Mouse (Mus musculus) granulocyte monocyte progenitor cell, adult 5-6 weeks (primary cell): ENCODE results near the gene Lhpp. TPM values are rescaled to one million over a fixed set of nuclear protein-coding genes. Genes with fewer than 3 reads are reported as not detected.

Source experiments
- ATAC-seq: replicated peaks from 2 replicates; pipeline ENCODE4 v1.8.0; 2016; ENCODE audit warnings: mild to moderate bottlenecking, moderate TSS enrichment, inconsistent platforms; ENCODE audit not compliant: poor library complexity, severe bottlenecking
- total RNA-seq, 2 experiments: library from RNA; stranded (forward) in 1 of 2; stranded (reverse) in 1 of 2; fragments of 200-712, 200-1000 nt in 1 of 2; fragments of >200 nt in 1 of 2; fragmentation: Nextera tagmentation in 1 of 2; gene quantifications; 2 replicates each; pipeline ENCODE4 v1.2.3; 2014 to 2017

Gene Lhpp
- total RNA-seq, 2 experiments from 2014 or later, result 7.3 to 11.5 TPM

DNA sequence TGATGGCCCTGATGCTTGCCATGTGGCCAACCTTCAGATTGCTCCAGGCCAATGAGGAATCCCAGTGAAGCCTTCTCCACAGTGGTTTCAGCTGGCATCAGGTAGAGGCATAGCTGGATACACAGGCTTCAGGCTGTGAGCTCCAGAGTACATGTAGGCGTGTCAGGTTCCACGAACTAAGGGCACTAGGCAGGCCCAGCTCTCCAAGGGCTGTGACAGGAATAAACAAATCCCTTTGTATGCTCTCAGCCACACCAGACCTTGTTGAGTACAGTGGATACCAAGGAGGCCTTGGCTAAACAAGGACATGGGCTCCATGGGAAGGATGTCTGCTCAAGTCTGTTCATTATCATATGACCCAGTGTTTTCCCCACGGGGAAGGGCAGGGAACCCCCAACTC is 91.0 kb downstream of the Lhpp start:
- ATAC-seq, result no peak

- no peak for ATAC-seq
Observed at GRCm38 (mm10) chr7:132702024-132702423, 91.6 kb downstream of the Lhpp start.

DNA sequence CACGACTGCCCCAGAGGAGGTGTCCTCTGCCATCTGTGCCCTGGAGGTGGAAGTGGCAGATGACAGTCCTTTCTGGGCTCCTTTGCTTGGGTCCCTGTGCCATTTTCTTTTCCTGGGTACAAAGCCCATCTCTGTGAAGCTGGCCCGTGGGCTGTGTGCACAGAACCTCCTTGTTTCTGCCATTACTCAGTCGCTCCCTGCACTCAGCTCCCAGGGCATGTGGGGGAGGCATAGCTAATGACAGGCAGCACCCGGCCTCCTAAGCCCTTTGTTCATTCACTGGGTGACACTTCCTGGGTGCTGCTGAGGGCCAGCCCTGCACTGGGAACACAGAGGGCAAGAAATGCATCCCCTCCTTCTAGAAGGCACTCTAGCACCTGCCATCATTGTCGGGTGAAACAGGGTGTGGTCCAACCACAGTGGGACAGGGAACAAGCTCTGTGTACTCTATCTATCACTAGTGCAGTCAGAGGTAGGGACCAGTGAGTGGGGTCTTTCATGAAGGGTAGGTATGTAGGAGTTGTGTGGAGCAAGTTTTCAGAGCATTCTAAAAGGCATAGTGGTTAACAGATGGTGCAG is 92.1 kb downstream of the Lhpp start:
- ATAC-seq, result no peak

DNA sequence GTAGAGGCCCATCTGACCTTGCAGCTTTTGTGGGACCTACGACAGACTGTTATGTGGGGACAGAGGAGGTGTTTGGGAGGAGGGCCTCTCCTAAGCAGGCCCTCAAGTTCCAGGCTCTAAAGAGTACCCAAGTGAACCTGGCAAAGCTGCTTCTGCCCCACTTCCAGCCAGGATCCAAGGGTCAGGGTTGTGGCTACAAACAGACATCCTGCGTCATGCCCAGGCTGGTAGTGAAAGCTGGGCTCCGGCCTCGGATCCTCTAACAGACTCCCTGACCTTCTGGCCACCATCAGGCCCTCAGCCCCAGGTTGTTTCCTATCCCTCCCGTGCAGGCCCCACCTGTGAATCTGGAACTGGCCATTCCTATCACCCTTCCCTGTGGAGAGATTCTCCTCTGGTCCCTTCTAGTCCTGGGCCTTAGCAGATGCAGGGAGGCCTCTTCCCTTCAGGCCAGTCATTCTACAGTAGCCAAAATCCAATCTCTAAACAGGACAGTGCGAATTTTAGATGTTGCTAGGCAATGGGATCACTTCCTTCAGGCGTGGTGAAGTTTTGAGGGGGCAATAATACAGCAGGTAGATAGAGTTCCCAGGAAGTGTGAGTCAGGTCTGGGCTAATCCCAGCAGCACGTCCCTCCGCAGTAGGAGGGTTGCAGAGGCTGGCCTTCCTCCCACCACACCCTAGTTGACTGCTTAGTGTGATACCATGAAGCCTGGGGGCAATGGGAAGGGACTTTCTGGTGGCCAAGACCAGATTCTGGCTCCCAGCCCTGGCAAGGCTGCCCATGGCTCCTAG is 93.3 kb downstream of the Lhpp start:
- ATAC-seq, result no peak

- no peak for ATAC-seq
Observed at GRCm38 (mm10) chr7:132704310-132704875, 94.0 kb downstream of the Lhpp start.

GRCm38 (mm10) chr7:132705130-132705529 is 94.7 kb downstream of the Lhpp start:
- peak; percentile 69 for ATAC-seq

DNA sequence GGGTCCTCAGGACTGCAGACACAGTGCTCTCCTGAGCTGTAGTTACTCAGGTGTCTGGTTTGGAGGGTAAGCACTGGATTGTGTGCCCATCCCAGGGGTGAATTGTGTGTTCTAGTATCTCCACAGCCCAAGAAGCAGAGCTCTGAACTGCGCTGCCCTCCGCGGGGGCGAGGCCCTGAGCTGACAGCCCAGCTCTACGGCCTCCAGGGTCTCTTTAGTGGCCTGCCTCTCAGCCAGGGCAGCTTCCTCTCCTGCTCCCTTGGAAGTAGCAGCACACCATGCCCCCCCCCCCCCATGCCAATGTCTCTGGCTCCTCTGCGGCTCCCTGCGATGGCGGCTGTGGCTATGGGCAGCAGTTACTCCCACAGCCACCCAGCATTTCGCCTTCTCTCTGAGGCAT is 101.1 kb downstream of the Lhpp start:
- no peak for ATAC-seq

- ATAC-seq, result no peak
Observed at GRCm38 (mm10) chr7:132712044-132712708, 101.7 kb downstream of the Lhpp start.

GRCm38 (mm10) chr7:132712956-132713355 is 102.5 kb downstream of the Lhpp start:
- ATAC-seq, result no peak

DNA sequence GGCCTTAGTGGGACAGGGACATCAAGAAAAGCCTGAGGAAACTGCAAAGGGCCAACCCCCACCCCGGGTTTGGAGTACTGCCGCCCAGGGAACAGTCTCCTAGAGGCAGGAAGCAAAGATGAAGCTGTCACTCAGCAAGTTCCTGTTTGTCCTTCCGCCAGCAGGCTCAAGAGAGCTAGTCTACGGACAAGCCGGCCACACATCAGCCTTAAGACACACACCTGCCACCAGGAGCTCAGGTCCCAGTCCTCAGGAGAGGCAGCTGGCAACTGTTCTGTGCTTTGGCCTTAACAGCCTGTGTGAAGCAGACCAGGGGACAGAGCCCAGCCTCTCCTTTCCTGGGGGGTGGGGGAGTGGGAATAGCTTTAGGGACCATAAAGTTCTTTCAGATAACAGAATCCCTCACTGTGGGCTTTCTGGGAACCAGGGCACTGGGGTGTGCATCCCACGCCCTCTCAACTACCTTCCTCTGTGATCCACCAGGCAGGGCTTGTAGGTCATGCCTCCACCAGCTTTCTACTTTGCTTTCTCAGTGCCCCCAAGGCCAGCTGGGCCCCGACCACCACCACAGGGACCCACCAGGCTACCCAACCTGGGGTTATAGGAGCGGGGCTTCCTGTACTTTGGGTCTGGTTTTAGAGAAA is 103.2 kb downstream of the Lhpp start:
- ATAC-seq, result peak; percentile 83

- no peak for ATAC-seq
Observed at GRCm38 (mm10) chr7:132714236-132714923, 103.9 kb downstream of the Lhpp start.

GRCm38 (mm10) chr7:132715259-132715658 is 104.8 kb downstream of the Lhpp start:
- no peak for ATAC-seq

DNA sequence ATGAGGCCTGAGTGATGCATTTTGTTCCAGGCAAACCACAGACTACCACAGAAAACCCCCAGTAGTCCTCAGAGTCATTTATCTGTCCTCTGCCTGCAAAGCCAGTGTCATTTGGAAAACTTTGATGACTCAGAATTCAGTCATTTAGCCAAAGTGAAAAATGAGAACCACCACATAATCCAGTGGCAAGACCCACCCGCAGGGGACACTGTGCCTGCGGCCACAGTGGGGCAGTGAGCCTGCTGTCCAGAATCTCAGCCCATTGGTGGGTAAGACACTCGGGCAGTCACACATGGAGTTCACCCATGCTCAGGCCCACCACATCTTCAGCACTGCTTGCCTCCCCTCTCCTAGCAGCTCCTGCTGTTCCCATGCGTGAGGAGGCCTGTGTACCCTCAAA is 109.1 kb downstream of the Lhpp start:
- no peak for ATAC-seq

DNA sequence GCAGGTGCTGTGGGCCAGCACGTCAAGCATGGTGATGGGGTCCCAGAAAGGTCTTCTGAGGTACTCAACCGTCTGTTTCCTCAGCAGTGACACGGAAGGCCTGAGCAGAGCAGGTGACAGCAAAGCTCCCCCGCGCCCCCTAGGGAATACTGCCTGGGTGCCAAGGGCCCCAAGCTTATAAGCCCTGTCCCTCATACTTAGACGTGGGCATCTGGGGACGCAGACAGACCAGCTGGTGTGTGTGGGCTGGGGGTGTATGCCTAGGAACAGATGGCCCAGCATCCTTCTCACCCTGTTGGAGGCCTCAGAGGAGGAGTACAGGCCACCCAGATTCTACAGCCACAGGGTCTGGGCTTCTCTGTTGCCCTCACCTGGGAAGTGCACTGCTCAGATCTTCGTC is 110.1 kb downstream of the Lhpp start:
- no peak for ATAC-seq

GRCm38 (mm10) chr7:132722401-132723370 is 112.2 kb downstream of the Lhpp start:
- ATAC-seq, result no peak

DNA sequence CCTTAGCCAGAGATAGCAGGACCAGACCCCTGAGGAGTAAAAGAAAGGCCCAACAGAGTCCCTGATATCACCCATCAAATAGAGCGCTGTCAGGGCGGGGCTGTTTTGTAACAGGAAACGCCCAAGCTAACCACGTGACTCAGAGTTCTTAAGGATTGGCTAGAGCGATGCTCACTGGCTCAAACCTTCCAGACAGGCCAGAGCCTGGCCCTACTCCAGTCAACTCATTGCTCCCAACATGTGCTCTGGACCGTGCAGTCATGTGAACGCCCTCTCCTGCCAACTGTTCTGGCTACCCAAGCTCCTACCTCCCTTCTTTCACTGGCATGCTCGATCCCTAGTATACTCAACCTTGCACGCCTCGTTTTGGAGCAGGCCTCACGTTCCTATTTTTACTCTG is 113.5 kb downstream of the Lhpp start:
- ATAC-seq, result peak; percentile 26; the same call in 1 of the 2 replicates

- ATAC-seq, result 0 out of 2 replicates have a peak, but pooled peaks have one; percentile 15
Observed at GRCm38 (mm10) chr7:132724501-132725062, 114.1 kb downstream of the Lhpp start.

GRCm38 (mm10) chr7:132726106-132726861 is 115.8 kb downstream of the Lhpp start:
- ATAC-seq, result peak; percentile 83
